Mouse (Mus musculus): ENCODE data around the gene Treml2.
"Not testable (repeated sequence)": the region's sequence is repeated elsewhere in the genome, so short reads cannot be mapped to it uniquely, and the experiment has no call there.

Treml2 gene

GRCm38 (mm10) chr17:48350681-48351193, 51.4 kb downstream of the Treml2 start:
- DNase-seq: peak in 1 of 2 experiments; percentile 24

DNA sequence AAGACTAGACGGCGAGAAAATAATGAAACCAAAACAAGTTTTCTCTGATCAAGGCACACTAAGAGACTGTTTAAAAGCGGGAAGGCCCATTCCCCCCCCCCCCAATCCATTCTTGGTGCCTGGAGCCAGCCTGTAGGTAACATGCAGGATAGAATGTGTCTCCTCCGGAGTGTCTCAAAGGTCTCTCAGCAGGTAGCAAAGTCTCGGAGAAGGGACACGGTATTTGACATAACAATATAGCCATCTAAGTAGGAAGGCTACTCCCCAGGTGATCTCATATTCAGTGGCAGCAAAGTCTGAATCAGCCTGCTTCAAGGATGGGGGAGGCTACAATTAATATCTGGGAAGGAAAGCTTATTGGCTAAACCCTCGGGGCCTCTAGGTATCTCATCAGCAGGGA, 53.7 kb downstream of the Treml2 start:
- not testable (repeated sequence) for DNase-seq

GRCm38 (mm10) chr17:48355822-48356221, 56.5 kb downstream of the Treml2 start:
- DNase-seq: peak in 1 of 2 experiments; percentile 6

DNA sequence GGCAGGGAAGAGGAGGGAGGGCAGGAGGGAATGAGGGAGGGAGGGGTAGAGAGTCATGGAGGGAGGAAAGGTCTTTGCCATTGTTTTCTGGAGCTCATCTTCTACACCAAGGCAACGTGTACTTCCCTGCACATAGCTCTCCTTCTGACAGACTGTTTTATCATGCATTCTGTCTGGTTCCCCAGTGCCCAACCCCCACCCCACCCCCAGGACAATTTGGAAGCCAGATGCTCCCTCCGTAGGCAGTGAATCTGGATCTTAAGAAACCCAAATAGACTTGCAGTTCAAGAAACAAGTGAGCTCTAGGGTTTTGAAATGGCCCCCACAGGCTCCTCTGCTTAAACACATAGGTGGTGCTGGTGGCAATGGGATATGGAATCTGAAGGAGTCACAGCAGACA, 58.6 kb downstream of the Treml2 start:
- DNase-seq: no peak

GRCm38 (mm10) chr17:48359616-48360015, 60.3 kb downstream of the Treml2 start, which contains the start of gene Treml1:
TSS of gene Treml1 (plus strand) at chr17:48359916.
- no peak for DNase-seq

DNA sequence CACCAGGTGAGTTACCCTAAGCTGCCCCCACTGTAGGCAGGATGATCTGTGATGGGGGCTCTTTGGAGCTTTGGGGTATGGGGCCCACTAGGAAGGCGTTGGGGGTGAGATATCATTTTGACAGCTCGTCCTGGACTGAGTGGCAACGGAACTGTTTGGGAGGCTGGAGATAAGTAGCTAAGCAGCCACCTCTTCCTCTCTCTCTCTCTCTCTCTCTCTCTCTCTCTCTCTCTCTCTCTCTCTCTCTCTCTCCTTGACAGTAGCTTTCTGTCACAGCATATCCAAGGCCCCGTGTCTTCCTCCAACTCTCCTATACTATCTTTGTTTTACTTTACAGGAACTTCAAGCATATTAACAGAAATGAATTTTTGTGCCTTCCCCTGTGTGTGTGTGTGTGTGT, 61.2 kb downstream of the Treml2 start:
- no peak for DNase-seq

Measured in kidney, postnatal 25 days (tissue).